Mouse (Mus musculus) lung, embryonic 14.5 days (tissue): ENCODE results near the gene Ankrd65. TPM values are rescaled to one million over a fixed set of nuclear protein-coding genes. Genes with fewer than 3 reads are reported as not detected.

Source experiments
- ATAC-seq: fragments of 200-750 bp; cut with Nextera tagmentation; 2 replicates; pipeline ENCODE4 v1.8.0; 2017; ENCODE audit warnings: mild to moderate bottlenecking, moderate TSS enrichment, moderate library complexity; ENCODE audit not compliant: insufficient read depth
- DNase-seq: peaks from one replicate; pipeline ENCODE4 v3.0.0-alpha.2; 2015
- H3K27ac ChIP-seq: fragments of 300-500 bp; sonication (generic); 2 replicates; pipeline ENCODE4 v1.5.1; 2014; ENCODE audit warnings: low read depth, mild to moderate bottlenecking, moderate library complexity
- H3K27me3 ChIP-seq: fragments of 300-500 bp; sonication (generic); 2 replicates; pipeline ENCODE4 v1.6.1; 2014; ENCODE audit warnings: low read length, control low read depth; ENCODE audit not compliant: insufficient read depth
- H3K36me3 ChIP-seq: fragments of 300-500 bp; sonication (generic); 2 replicates; pipeline ENCODE4 v1.6.1; 2014; ENCODE audit warnings: control low read depth; ENCODE audit not compliant: insufficient read depth
- H3K4me1 ChIP-seq: fragments of 300-500 bp; sonication (generic); 2 replicates; pipeline ENCODE4 v1.6.1; 2014; ENCODE audit warnings: antibody characterized with exemption, control low read depth; ENCODE audit not compliant: insufficient read depth
- H3K4me2 ChIP-seq: fragments of 300-500 bp; sonication (generic); 2 replicates; pipeline ENCODE4 v1.6.1; 2014; ENCODE audit warnings: mild to moderate bottlenecking
- H3K4me3 ChIP-seq: fragments of 300-500 bp; sonication (generic); 2 replicates; pipeline ENCODE4 v1.5.1; 2014; ENCODE audit warnings: low read depth, low read length
- H3K9ac ChIP-seq: fragments of 300-500 bp; sonication (generic); 2 replicates; pipeline ENCODE4 v1.6.1; 2014
- H3K9me3 ChIP-seq: fragments of 300-500 bp; sonication (generic); 2 replicates; pipeline ENCODE4 v1.6.1; 2016; ENCODE audit warnings: low read depth, low read length, control low read depth
- CTCF ChIP-seq: IDR thresholded peaks from 2 replicates; pipeline ENCODE4 v1.5.1; 2016; ENCODE audit warnings: antibody characterized with exemption, low read depth
- WGBS: fragments of 180-500 bp; shearing (Covaris S2); extraction: QIAGEN DNeasy Blood & Tissue Kit; methylation state at CpG from one replicate; pipeline ENCODE4 v1.1.7; 2014; 5-methylcytosine and 5-hydroxymethylcytosine counted together
- microRNA-seq: library from miRNA; unstranded; fragments of <30 nt; microRNA quantifications from one replicate; pipeline ENCODE4, GENCODE M21; 2016; ENCODE audit warnings: borderline number of aligned reads
- polyA plus RNA-seq: library from polyadenylated mRNA; unstranded; fragments of >200 nt; fragmentation: Nextera tagmentation; extraction: Ambion mirVana; gene quantifications from 2 replicates; pipeline ENCODE4 v1.2.1, GENCODE M21; 2014

The Ankrd65 gene
- polyA plus RNA-seq, 1 experiment from 2014 or later, result not detected

DNA sequence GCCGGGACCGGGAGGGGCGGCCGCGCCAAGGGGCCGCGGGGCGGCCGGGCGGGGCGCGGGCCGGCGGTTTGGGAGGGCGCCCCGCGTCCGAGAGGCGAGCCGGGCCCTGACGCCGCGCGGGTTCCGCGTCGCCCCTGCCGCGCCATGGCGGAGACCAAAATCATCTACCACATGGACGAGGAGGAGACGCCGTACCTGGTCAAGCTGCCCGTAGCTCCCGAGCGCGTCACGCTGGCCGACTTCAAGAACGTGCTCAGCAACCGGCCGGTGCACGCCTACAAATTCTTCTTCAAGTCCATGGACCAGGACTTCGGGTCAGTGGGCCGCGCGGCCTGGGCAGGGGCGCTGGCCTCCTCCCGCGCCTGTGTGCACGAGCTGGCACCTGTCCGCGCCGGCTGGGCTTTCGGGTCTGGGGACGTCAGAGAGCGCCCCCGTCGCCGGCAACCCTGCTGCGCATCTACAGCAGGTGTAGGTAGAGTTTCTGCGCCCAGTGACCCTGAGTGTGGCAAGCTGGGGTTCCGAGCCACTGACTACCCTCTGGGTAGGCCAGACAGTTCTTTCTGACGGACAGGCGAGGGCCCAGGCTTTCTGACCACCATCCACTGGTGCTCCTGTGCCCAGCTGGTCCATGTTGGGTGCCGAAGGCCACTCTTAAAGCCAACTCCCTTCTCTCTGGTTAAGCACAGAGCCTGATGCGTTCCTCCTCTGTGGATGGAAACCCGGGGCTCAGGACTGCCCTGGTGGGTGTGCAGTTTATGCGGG, 57.5 kb downstream of the Ankrd65 start:
- Histone ChIP-seq H3K9me3 (no peaks in the 10 kb centered on the region), H3K27me3 (no peaks in the 10 kb centered on the region), H3K4me3 (peak overlapping the region; percentile 87), H3K4me2 (peak overlapping the region; percentile 96), H3K4me1 (peaks cover 8% of the 10 kb centered on the region; the same call in 1 of the 2 replicates), H3K36me3 (peaks cover 20% of the 10 kb centered on the region; the same call in 1 of the 2 replicates), H3K9ac (peak overlapping the region; percentile 83), H3K27ac (peak overlapping the region; percentile 51; the same call in 1 of the 2 replicates)
- no peak for TF ChIP-seq CTCF
- 2% methylated on average over 69 of the region's 69 CpGs for WGBS
- DNase-seq (peak; percentile 48), ATAC-seq (peak; percentile 52)

GRCm38 (mm10) chr4:155848434-155849095, 58.3 kb downstream of the Ankrd65 start:
- peaks cover 15% of the 10 kb centered on the region; the same call in 1 of the 2 replicates for H3K36me3 ChIP-seq
- H3K27ac ChIP-seq, result no peak overlapping the region
- WGBS, result 62% methylated on average over 7 of the region's 7 CpGs
- DNase-seq, result no peak
- peaks cover 8% of the 10 kb centered on the region; the same call in 1 of the 2 replicates for H3K4me1 ChIP-seq
- H3K27me3 ChIP-seq, result no peaks in the 10 kb centered on the region
- no peaks in the 10 kb centered on the region for H3K9me3 ChIP-seq
- H3K4me2 ChIP-seq, result peak overlapping the region; percentile 96
- ATAC-seq, result no peak
- H3K9ac ChIP-seq, result peak overlapping the region; percentile 83
- no peak for TF ChIP-seq CTCF
- H3K4me3 ChIP-seq, result peak overlapping the region; percentile 87

Small RNA genes lying within 50 kb of the gene (microRNA-seq; reads per million reads assigned to microRNA genes)
- not detected for gene Gm27743

Other genes with a start within 250 kb of the Ankrd65 start
- 85.0 and 90.5 TPM in 2 replicates for gene Nadk, start 228.1 kb upstream of the Ankrd65 start, polyA plus RNA-seq
- 9.5 and 9.7 TPM in 2 replicates for gene Slc35e2, start 189.0 kb upstream of the Ankrd65 start, polyA plus RNA-seq
- gene Cdk11b, start 165.6 kb upstream of the Ankrd65 start, polyA plus RNA-seq, result 56.3 and 58.7 TPM in 2 replicates
- gene Gm10563, start 145.0 kb upstream of the Ankrd65 start, polyA plus RNA-seq, result not detected in 2 replicates
- 34.8 and 38.7 TPM in 2 replicates for gene Mmp23, start 137.1 kb upstream of the Ankrd65 start, polyA plus RNA-seq
- gene Mib2, start 121.2 kb upstream of the Ankrd65 start, polyA plus RNA-seq, result 22.4 and 24.8 TPM in 2 replicates
- 2.5 and 2.7 TPM in 2 replicates for gene Fndc10, start 96.1 kb upstream of the Ankrd65 start, polyA plus RNA-seq
- gene Ssu72, start 85.6 kb upstream of the Ankrd65 start, polyA plus RNA-seq, result 153 and 156 TPM in 2 replicates
- gene Tmem240, start 55.6 kb upstream of the Ankrd65 start, polyA plus RNA-seq, result 0.41 and 0.86 TPM in 2 replicates
- 96.6 and 102 TPM in 2 replicates for gene Atad3a, start 29.3 kb upstream of the Ankrd65 start, polyA plus RNA-seq
- gene Vwa1, start 15.7 kb upstream of the Ankrd65 start, polyA plus RNA-seq, result 8.7 and 8.9 TPM in 2 replicates
- 0.12 and 0.15 TPM in 2 replicates for gene Tmem88b, start 4.6 kb upstream of the Ankrd65 start, polyA plus RNA-seq
- gene Mrpl20, start 12.4 kb downstream of the Ankrd65 start, polyA plus RNA-seq, result 226 and 231 TPM in 2 replicates
- gene Ccnl2, start 22.1 kb downstream of the Ankrd65 start, polyA plus RNA-seq, result 172 and 174 TPM in 2 replicates
- 124 and 136 TPM in 2 replicates for gene Aurkaip1, start 40.8 kb downstream of the Ankrd65 start, polyA plus RNA-seq
- gene Mxra8, start 49.2 kb downstream of the Ankrd65 start, polyA plus RNA-seq, result 148 and 155 TPM in 2 replicates
- gene Dvl1, start 57.0 kb downstream of the Ankrd65 start, polyA plus RNA-seq, result 11.3 and 17.8 TPM in 2 replicates
- gene Tas1r3, start 72.9 kb downstream of the Ankrd65 start, polyA plus RNA-seq, result 0.16 and 0.22 TPM in 2 replicates
- 17.1 and 18.4 TPM in 2 replicates for gene Cptp, start 79.0 kb downstream of the Ankrd65 start, polyA plus RNA-seq
- gene Ints11, start 79.1 kb downstream of the Ankrd65 start, polyA plus RNA-seq, result 83.6 and 84.7 TPM in 2 replicates
- 43.6 and 50.9 TPM in 2 replicates for gene Pusl1, start 101.3 kb downstream of the Ankrd65 start, polyA plus RNA-seq
- 17.9 and 20.5 TPM in 2 replicates for gene Acap3, start 101.4 kb downstream of the Ankrd65 start, polyA plus RNA-seq
- gene Ube2j2, start 153.4 kb downstream of the Ankrd65 start, polyA plus RNA-seq, result 124 and 127 TPM in 2 replicates
- 35.9 and 43.5 TPM in 2 replicates for gene C1qtnf12, start 171.9 kb downstream of the Ankrd65 start, polyA plus RNA-seq
- gene B3galt6, start 202.2 kb downstream of the Ankrd65 start, polyA plus RNA-seq, result 17.1 and 18.2 TPM in 2 replicates
- 152 TPM in 2 replicates for gene Sdf4, start 202.4 kb downstream of the Ankrd65 start, polyA plus RNA-seq
- gene Tnfrsf4, start 223.4 kb downstream of the Ankrd65 start, polyA plus RNA-seq, result 0.47 and 0.60 TPM in 2 replicates
- 1.3 TPM in 2 replicates for gene Tnfrsf18, start 235.7 kb downstream of the Ankrd65 start, polyA plus RNA-seq